Mouse (Mus musculus): ENCODE measurements around the gene Nrip2. TPM values are rescaled to one million over a fixed set of nuclear protein-coding genes. Genes with fewer than 3 reads are reported as not detected.

The Nrip2 gene
- polyA plus RNA-seq, 1 experiment from 2014 or later, result 5.8 TPM

DNA sequence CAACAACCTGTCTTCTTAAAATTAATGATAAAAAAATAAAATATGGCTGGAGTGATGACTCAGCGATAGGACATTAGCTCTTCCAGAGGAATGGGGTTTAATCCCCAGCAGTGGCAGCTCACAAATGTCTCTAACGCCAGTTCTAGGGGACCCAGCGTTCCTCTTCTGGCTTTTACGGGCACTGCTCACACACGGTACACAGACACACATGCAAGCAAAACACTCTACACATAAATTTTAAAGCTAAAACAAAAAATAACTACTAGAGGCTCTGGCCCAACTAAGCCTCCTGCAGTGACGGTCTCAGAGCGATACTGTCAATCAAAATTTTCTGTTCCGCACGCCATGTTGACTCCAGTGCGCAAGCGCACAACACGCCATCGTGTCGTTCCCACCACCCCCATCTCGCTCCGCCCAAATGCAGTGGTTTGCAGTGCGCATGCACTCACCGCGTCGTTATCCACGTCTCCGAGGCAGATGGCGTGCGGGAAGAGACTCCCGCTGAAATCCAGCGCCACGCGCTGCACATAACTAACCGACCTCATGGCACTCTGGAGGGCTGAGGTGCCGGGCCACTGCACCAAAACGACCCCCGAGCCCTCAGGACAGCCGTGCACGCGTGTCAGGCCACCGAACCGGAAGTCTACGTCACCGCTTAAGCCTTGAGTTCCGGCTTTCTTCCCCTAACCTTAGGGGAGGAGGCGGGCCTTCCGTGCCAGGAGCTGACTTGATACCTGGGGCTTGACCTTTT, 25.3 kb downstream of the Nrip2 start, which contains the start of gene Itfg2:
Itfg2 (minus strand) TSS at position 663 of the 751 bp plus-strand sequence.
- WGBS, result 0% methylated on average over 42 of the region's 42 CpGs
- H3K4me2 ChIP-seq (replicated peaks; ENCODE audit: low read depth, low read length), result peak within 1 kb of the TSS; percentile 70
- peak within 1 kb of the TSS; percentile 63 for H3K9ac ChIP-seq (replicated peaks; ENCODE audit: low read depth, low read length)
- H3K9me3 ChIP-seq (ENCODE audit: control insufficient read depth, low read depth, low read length), result no peaks in the 10 kb centered on the region
- peak; percentile 94 for ATAC-seq (ENCODE audit: insufficient number of reproducible peaks, insufficient read depth, low FRiP score, low read depth)
- no peaks in the 10 kb centered on the region for H3K27me3 ChIP-seq (ENCODE audit: control insufficient read depth, insufficient read depth, low read length)
- peaks cover 11% of the 10 kb centered on the region for H3K36me3 ChIP-seq (ENCODE audit: control insufficient read depth, insufficient read depth, low read length)
- peak within 1 kb of the TSS; percentile 60 for H3K4me3 ChIP-seq (ENCODE audit: low read depth, low read length)
- 0 out of 2 replicates have a peak, but pooled peaks cover 3% of the 10 kb centered on the region for H3K4me1 ChIP-seq (ENCODE audit: control insufficient read depth, insufficient read depth, low read length)
- peak within 1 kb of the TSS; percentile 90 for H3K27ac ChIP-seq (ENCODE audit: low read length)

DNA sequence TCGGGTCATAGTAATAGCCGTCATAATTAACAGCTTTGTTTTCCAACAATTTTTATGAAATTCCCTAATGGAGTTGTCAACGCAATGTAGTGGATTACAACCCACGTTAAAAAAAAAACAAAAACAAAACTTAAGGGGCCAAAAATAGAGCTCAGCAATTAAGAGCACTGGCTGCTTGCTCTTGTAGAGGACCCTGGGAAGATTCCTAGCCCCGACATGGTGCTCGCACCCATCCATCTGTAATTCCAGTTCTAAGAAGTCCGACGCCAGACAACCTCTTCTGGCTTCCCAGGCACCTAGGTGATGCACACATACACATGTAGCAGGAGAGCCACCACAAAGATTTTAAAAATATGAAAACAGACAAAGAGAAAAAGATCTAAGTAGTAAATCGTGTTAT, 25.9 kb downstream of the Nrip2 start:
- 17% methylated on average over 9 of the region's 9 CpGs for WGBS
- Histone ChIP-seq H3K36me3 (ENCODE audit: control insufficient read depth, insufficient read depth, low read length) (peaks cover 16% of the 10 kb centered on the region), H3K9me3 (ENCODE audit: control insufficient read depth, low read depth, low read length) (no peaks in the 10 kb centered on the region), H3K4me1 (ENCODE audit: control insufficient read depth, insufficient read depth, low read length) (0 out of 2 replicates have a peak, but pooled peaks cover 3% of the 10 kb centered on the region), H3K27ac (ENCODE audit: low read length) (peak overlapping the region; percentile 90; the same call in 1 of the 2 replicates), H3K27me3 (ENCODE audit: control insufficient read depth, insufficient read depth, low read length) (no peaks in the 10 kb centered on the region), H3K9ac (replicated peaks; ENCODE audit: low read depth, low read length) (peak overlapping the region; percentile 63; the same call in 1 of the 2 replicates), H3K4me2 (replicated peaks; ENCODE audit: low read depth, low read length) (peak overlapping the region; percentile 70), H3K4me3 (ENCODE audit: low read depth, low read length) (peak overlapping the region; percentile 60)
- no peak for ATAC-seq (ENCODE audit: insufficient number of reproducible peaks, insufficient read depth, low FRiP score, low read depth)

DNA sequence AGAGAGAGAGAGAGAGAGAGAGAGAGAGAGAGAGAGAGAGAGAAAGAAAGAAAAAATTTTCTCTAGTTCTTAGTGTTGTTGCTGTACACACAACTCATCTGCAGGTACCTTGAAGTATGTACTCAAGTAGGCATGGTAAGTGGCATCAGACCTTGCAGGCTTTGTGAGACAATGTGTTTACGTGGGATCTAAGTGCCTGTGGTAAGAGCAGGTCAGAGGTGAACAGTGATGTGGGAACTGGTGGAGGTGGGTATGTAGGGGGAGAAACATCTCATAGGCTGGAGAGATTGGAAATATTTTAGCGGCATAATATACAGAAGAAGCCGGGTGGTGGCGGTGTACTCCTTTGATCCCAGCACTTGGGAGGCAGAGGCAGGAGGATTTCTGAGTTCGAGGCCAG, 28.5 kb downstream of the Nrip2 start:
- Histone ChIP-seq H3K9ac (replicated peaks; ENCODE audit: low read depth, low read length) (no peak overlapping the region), H3K27ac (ENCODE audit: low read length) (no peak overlapping the region), H3K9me3 (ENCODE audit: control insufficient read depth, low read depth, low read length) (no peaks in the 10 kb centered on the region), H3K27me3 (ENCODE audit: control insufficient read depth, insufficient read depth, low read length) (no peaks in the 10 kb centered on the region), H3K4me1 (ENCODE audit: control insufficient read depth, insufficient read depth, low read length) (0 out of 2 replicates have a peak, but pooled peaks cover 3% of the 10 kb centered on the region), H3K4me3 (ENCODE audit: low read depth, low read length) (no peak overlapping the region), H3K36me3 (ENCODE audit: control insufficient read depth, insufficient read depth, low read length) (peaks cover 39% of the 10 kb centered on the region), H3K4me2 (replicated peaks; ENCODE audit: low read depth, low read length) (no peak overlapping the region)
- WGBS, result 87% methylated on average over 5 of the region's 5 CpGs
- no peak for ATAC-seq (ENCODE audit: insufficient number of reproducible peaks, insufficient read depth, low FRiP score, low read depth)

DNA sequence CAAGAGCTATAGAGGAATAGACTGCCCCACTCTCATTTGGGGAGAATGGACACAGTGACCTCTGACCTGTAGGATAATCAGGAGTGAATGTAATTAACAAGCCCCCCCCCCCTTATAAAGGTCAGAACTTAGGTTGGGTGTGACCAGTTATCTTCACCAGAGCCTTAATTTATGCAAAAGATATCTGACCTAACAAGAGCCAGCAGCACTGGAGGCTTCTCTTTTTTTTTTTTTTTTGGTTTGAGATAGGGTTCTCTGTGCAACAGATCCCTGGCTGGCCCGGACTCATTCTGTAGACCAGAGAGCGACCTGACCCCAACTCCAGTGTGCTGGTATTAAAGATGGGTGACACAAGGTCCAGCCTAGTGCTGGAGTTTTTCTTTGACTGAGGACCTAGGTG, 30.2 kb downstream of the Nrip2 start:
- H3K4me2 ChIP-seq (replicated peaks; ENCODE audit: low read depth, low read length), result no peak overlapping the region
- no peaks in the 10 kb centered on the region for H3K4me1 ChIP-seq (ENCODE audit: control insufficient read depth, insufficient read depth, low read length)
- 96% methylated on average over 2 of the region's 2 CpGs for WGBS
- ATAC-seq (ENCODE audit: insufficient number of reproducible peaks, insufficient read depth, low FRiP score, low read depth), result no peak
- no peak overlapping the region for H3K9ac ChIP-seq (replicated peaks; ENCODE audit: low read depth, low read length)
- no peak overlapping the region for H3K4me3 ChIP-seq (ENCODE audit: low read depth, low read length)
- H3K9me3 ChIP-seq (ENCODE audit: control insufficient read depth, low read depth, low read length), result no peaks in the 10 kb centered on the region
- no peak overlapping the region for H3K27ac ChIP-seq (ENCODE audit: low read length)
- H3K27me3 ChIP-seq (ENCODE audit: control insufficient read depth, insufficient read depth, low read length), result no peaks in the 10 kb centered on the region
- H3K36me3 ChIP-seq (ENCODE audit: control insufficient read depth, insufficient read depth, low read length), result peaks cover 56% of the 10 kb centered on the region

DNA sequence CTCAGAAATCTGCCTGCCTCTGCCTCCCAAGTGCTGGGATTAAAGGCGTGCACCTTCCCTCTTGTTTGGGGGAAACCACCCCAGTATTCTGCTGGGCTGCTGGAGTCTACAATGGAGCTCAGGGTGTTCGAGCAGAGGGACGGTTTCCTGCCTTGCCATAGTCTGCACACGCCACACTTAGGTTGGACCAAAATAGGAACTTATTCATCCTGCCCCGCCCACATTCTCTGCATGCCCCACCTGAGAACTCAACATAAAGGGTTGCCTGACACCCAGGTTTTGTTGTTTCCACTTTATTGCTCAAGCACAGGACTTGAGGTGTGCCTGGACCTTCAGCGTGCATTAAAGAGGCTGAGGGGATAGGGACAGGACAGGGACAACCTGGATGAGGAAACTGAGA, 30.7 kb downstream of the Nrip2 start:
- WGBS, result 83% methylated on average over 6 of the region's 6 CpGs

DNA sequence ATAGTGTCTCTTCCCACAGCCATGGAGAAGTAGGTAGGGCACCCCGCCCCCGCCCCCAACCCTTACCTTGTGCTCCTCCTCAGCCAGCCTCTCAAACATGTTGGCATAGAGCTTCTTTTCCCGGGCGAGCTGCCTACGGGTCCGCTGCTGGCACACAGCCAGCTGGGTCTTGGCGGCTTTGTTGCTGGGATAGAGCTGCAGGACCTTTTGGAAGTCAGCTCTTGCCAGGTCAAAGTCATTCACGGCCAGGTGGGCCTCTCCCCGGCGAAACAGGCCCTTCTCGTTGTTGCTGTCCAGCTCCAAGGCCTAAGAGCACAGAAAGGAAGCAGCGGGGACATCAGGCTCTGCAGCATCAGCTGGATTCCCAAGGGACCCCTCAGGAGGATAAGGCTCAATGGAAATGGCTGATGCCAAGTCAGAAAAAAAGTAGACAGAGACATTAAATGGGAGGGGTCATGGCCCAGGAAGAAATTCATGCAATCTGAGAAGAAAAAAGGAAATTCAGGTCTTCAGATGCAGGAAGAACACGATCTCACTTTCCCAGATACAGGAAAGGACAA, 33.3 kb downstream of the Nrip2 start:
- no peak for ATAC-seq (ENCODE audit: insufficient number of reproducible peaks, insufficient read depth, low FRiP score, low read depth)
- no peaks in the 10 kb centered on the region for H3K9me3 ChIP-seq (ENCODE audit: control insufficient read depth, low read depth, low read length)
- WGBS, result 90% methylated on average over 13 of the region's 13 CpGs
- no peak overlapping the region for H3K4me2 ChIP-seq (replicated peaks; ENCODE audit: low read depth, low read length)
- peaks cover 72% of the 10 kb centered on the region for H3K36me3 ChIP-seq (ENCODE audit: control insufficient read depth, insufficient read depth, low read length)
- H3K4me1 ChIP-seq (ENCODE audit: control insufficient read depth, insufficient read depth, low read length), result peaks cover 4% of the 10 kb centered on the region; the same call in 1 of the 2 replicates
- H3K27ac ChIP-seq (ENCODE audit: low read length), result no peak overlapping the region
- no peak overlapping the region for H3K9ac ChIP-seq (replicated peaks; ENCODE audit: low read depth, low read length)
- no peak overlapping the region for H3K4me3 ChIP-seq (ENCODE audit: low read depth, low read length)
- H3K27me3 ChIP-seq (ENCODE audit: control insufficient read depth, insufficient read depth, low read length), result no peaks in the 10 kb centered on the region

More for the DNA sequence above, 30.7 kb downstream of the Nrip2 start:
- Histone ChIP-seq H3K4me3 (ENCODE audit: low read depth, low read length) (no peak overlapping the region), H3K9me3 (ENCODE audit: control insufficient read depth, low read depth, low read length) (no peaks in the 10 kb centered on the region), H3K4me2 (replicated peaks; ENCODE audit: low read depth, low read length) (no peak overlapping the region), H3K4me1 (ENCODE audit: control insufficient read depth, insufficient read depth, low read length) (no peaks in the 10 kb centered on the region), H3K27me3 (ENCODE audit: control insufficient read depth, insufficient read depth, low read length) (no peaks in the 10 kb centered on the region), H3K9ac (replicated peaks; ENCODE audit: low read depth, low read length) (no peak overlapping the region), H3K36me3 (ENCODE audit: control insufficient read depth, insufficient read depth, low read length) (peaks cover 61% of the 10 kb centered on the region), H3K27ac (ENCODE audit: low read length) (no peak overlapping the region)
- no peak for ATAC-seq (ENCODE audit: insufficient number of reproducible peaks, insufficient read depth, low FRiP score, low read depth)

DNA sequence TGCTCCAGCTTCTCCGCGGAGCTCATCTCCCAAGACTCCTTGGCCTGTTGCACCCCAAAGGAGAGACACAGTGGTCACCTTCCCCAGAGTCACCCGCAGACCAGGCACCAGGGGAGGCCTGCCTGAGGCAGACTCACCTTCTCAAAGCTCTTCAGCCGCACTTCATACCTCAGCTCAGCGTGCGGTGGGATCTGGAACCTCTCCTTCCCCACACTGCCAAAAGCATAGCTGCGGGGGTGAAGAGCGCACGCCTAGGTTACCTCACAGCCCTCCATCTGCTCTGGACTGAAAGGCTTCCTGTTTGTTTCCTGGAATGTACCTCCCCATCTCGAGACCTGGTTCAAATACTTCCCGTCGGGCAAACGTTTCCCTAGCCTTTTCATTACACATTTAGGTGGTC, 34.5 kb downstream of the Nrip2 start:
- H3K9ac ChIP-seq (replicated peaks; ENCODE audit: low read depth, low read length), result no peak overlapping the region
- no peaks in the 10 kb centered on the region for H3K9me3 ChIP-seq (ENCODE audit: control insufficient read depth, low read depth, low read length)
- no peak overlapping the region for H3K4me2 ChIP-seq (replicated peaks; ENCODE audit: low read depth, low read length)
- H3K4me3 ChIP-seq (ENCODE audit: low read depth, low read length), result no peak overlapping the region
- H3K27me3 ChIP-seq (ENCODE audit: control insufficient read depth, insufficient read depth, low read length), result no peaks in the 10 kb centered on the region
- peaks cover 4% of the 10 kb centered on the region; the same call in 1 of the 2 replicates for H3K4me1 ChIP-seq (ENCODE audit: control insufficient read depth, insufficient read depth, low read length)
- peaks cover 70% of the 10 kb centered on the region for H3K36me3 ChIP-seq (ENCODE audit: control insufficient read depth, insufficient read depth, low read length)
- 95% methylated on average over 13 of the region's 13 CpGs for WGBS
- no peak for ATAC-seq (ENCODE audit: insufficient number of reproducible peaks, insufficient read depth, low FRiP score, low read depth)
- H3K27ac ChIP-seq (ENCODE audit: low read length), result no peak overlapping the region

DNA sequence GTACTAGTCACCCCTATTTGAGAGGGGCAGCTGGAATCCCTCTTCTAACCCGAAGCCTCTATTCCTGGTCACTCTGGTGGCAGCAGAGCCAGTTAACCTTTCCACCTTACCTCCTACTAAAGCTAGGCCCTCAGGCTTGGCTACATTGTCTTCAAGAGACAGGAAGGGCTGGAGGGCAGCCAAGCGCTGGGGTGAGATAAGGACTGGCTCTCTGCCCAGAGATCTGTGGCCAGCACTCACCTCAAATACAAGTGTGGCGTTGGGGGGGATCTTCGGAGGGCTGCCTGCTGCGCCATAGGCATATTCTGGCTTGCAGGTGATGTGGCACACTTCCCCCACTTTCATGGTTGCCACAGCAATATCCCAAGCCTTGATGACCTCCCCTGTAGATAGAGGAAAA, 36.4 kb downstream of the Nrip2 start:
- Histone ChIP-seq H3K36me3 (ENCODE audit: control insufficient read depth, insufficient read depth, low read length) (peaks cover 52% of the 10 kb centered on the region), H3K27ac (ENCODE audit: low read length) (no peak overlapping the region), H3K27me3 (ENCODE audit: control insufficient read depth, insufficient read depth, low read length) (no peaks in the 10 kb centered on the region), H3K9me3 (ENCODE audit: control insufficient read depth, low read depth, low read length) (no peaks in the 10 kb centered on the region), H3K9ac (replicated peaks; ENCODE audit: low read depth, low read length) (no peak overlapping the region), H3K4me2 (replicated peaks; ENCODE audit: low read depth, low read length) (no peak overlapping the region), H3K4me1 (ENCODE audit: control insufficient read depth, insufficient read depth, low read length) (peaks cover 9% of the 10 kb centered on the region), H3K4me3 (ENCODE audit: low read depth, low read length) (no peak overlapping the region)
- no peak for ATAC-seq (ENCODE audit: insufficient number of reproducible peaks, insufficient read depth, low FRiP score, low read depth)
- WGBS, result 85% methylated on average over 5 of the region's 5 CpGs

Data from stomach, embryonic 14.5 days (tissue).